Comparison of ENCODE assay signal across 19 mouse cellular contexts in the genomic region with DNA sequence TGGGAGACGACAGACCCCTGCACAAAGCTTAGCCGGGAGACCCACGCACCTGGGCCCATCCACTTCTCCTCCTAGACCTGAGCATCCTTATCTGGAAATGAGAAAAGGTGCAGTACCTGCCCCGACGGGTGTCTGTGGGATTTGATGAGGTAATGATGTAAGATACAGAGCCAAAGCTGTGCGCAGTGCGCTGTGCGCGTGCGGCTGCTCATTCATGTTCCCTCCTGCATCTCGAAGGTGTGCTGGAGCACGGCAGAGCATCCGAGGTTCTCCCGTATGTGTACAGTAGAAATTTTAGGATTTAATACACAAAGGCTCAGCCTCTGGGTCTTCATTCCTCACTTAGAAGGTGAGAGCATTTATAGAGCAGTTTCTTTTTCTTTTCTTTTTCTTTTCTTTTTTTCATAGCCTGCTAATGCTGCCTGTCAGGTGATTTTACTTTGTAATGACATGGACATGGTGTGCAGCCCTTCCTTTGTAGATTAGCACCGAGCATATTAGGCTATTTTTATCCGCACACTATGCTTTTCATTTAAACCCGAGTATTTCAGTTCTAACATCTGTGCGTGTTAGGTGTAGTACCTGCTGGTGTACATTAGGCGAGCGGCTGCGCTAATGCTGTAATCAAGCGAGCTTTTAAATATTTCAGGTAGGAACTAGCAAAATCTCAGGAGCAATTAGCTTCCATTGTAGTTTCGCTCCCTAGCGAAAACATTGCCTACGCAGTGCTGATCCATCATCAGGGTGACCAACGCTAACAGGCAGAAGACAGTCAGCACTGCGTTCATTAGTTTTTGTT.
DNase-seq lines count a peak whose midpoint lies in the region; ATAC-seq lines count a peak whose summit lies in the region.
"Had no signal": no experiment of that assay in that cellular context is flagged by ENCODE, and none has a peak within 500 bp of the region (broad histone marks: within the 10 kb centered on the region; RNA-seq: fewer than 3 reads in every experiment).

No protein-coding gene starts in this region.

- no peaks in the 10 kb centered on the region for H3K36me3 ChIP-seq in midbrain, embryonic 13.5 days
- no peaks in the 10 kb centered on the region for H3K36me3 ChIP-seq in midbrain, embryonic 10.5 days
- H3K36me3 ChIP-seq in forebrain, embryonic 14.5 days (ENCODE audit: control insufficient read depth, insufficient read depth, low read length), result no peaks in the 10 kb centered on the region
- no peaks in the 10 kb centered on the region for H3K36me3 ChIP-seq in hindbrain, embryonic 16.5 days (ENCODE audit: control insufficient read depth, insufficient read depth, low read length)

- no peaks in the 10 kb centered on the region for H3K9me3 ChIP-seq in midbrain, embryonic 13.5 days
- H3K9me3 ChIP-seq in midbrain, embryonic 10.5 days (replicated peaks), result no peaks in the 10 kb centered on the region
- no peaks in the 10 kb centered on the region for H3K9me3 ChIP-seq in forebrain, embryonic 14.5 days (replicated peaks; ENCODE audit: control insufficient read depth, low read length)
- H3K9me3 ChIP-seq in hindbrain, embryonic 16.5 days (ENCODE audit: control insufficient read depth, low read length), result no peaks in the 10 kb centered on the region

- no peak for DNase-seq in midbrain, embryonic 10.5 days (ENCODE audit: low spot score)
- DNase-seq in forebrain, embryonic 14.5 days (ENCODE audit: low spot score), result no peak
- no peak for DNase-seq in thymus, postnatal 25 days
- no peak for DNase-seq in spleen, postnatal 10 days (ENCODE audit: low spot score in 2 of 2)
- no peak for DNase-seq in heart, postnatal 4 days
- DNase-seq: cerebellum, adult 18-20 months; embryo, embryonic 11 days; heart, adult 18-20 months; kidney, postnatal 4 days; layer of hippocampus, postnatal 36 days; left cerebral cortex, postnatal 4 days; lung, postnatal 14 days; right cerebral cortex, postnatal 14 days had no signal

- ATAC-seq in midbrain, embryonic 13.5 days, result 0 out of 2 replicates have a peak, but pooled peaks have one; percentile 21
- no peak for ATAC-seq in forebrain, embryonic 14.5 days
- ATAC-seq in hindbrain, embryonic 16.5 days, result peak; percentile 26; the same call in 1 of the 2 replicates
- no peak for ATAC-seq in monocyte, adult 5-6 weeks (replicated peaks; ENCODE audit: insufficient number of reproducible peaks, low FRiP score, low TSS enrichment, poor library complexity, severe bottlenecking)
- ATAC-seq: intestine, embryonic 16.5 days had no signal

- H3K27ac ChIP-seq in midbrain, embryonic 13.5 days, result peak overlapping the region; percentile 21; the same call in 1 of the 2 replicates
- no peak overlapping the region for H3K27ac ChIP-seq in midbrain, embryonic 10.5 days (replicated peaks)
- H3K27ac ChIP-seq in forebrain, embryonic 14.5 days (ENCODE audit: low read depth, low read length), result 0 out of 2 replicates have a peak overlapping the region, but pooled peaks have one; percentile 3
- H3K27ac ChIP-seq in hindbrain, embryonic 16.5 days (ENCODE audit: low read depth, low read length), result peak overlapping the region; percentile 63
- H3K27ac ChIP-seq: liver, embryonic 14.5 days had no signal

- H3K4me3 ChIP-seq in midbrain, embryonic 13.5 days (replicated peaks), result no peak overlapping the region
- no peak overlapping the region for H3K4me3 ChIP-seq in midbrain, embryonic 10.5 days
- H3K4me3 ChIP-seq in forebrain, embryonic 14.5 days (ENCODE audit: low read depth, low read length), result no peak overlapping the region
- no peak overlapping the region for H3K4me3 ChIP-seq in hindbrain, embryonic 16.5 days (ENCODE audit: low read length)
- H3K4me3 ChIP-seq: erythroblast, embryonic 14.5 days had no signal

- no peak overlapping the region for H3K9ac ChIP-seq in midbrain, embryonic 13.5 days (replicated peaks)
- H3K9ac ChIP-seq in forebrain, embryonic 14.5 days (ENCODE audit: low read length), result no peak overlapping the region
- H3K9ac ChIP-seq in hindbrain, embryonic 16.5 days (ENCODE audit: low read depth, low read length), result peak overlapping the region; percentile 29; the same call in 1 of the 2 replicates
- H3K9ac ChIP-seq: liver, embryonic 14.5 days had no signal

- 86% methylated on average over 27 of the region's 27 CpGs for WGBS in midbrain, embryonic 13.5 days
- 92% methylated on average over 27 of the region's 27 CpGs for WGBS in midbrain, embryonic 10.5 days
- WGBS in forebrain, embryonic 14.5 days, result 87% methylated on average over 27 of the region's 27 CpGs
- 66% methylated on average over 27 of the region's 27 CpGs for WGBS in hindbrain, embryonic 16.5 days

- H3K4me1 ChIP-seq in midbrain, embryonic 13.5 days (replicated peaks), result peaks cover 63% of the 10 kb centered on the region
- peaks cover 21% of the 10 kb centered on the region for H3K4me1 ChIP-seq in midbrain, embryonic 10.5 days
- peaks cover 47% of the 10 kb centered on the region for H3K4me1 ChIP-seq in forebrain, embryonic 14.5 days (ENCODE audit: control insufficient read depth, insufficient read depth, low read length)
- peaks cover 35% of the 10 kb centered on the region for H3K4me1 ChIP-seq in hindbrain, embryonic 16.5 days (ENCODE audit: control insufficient read depth, insufficient read depth, low read depth, low read length)

- H3K27me3 ChIP-seq in midbrain, embryonic 13.5 days, result no peaks in the 10 kb centered on the region
- no peaks in the 10 kb centered on the region for H3K27me3 ChIP-seq in midbrain, embryonic 10.5 days (ENCODE audit: low read depth, poor library complexity, severe bottlenecking)
- H3K27me3 ChIP-seq in forebrain, embryonic 14.5 days (replicated peaks; ENCODE audit: control insufficient read depth, insufficient read depth, low read length), result no peaks in the 10 kb centered on the region
- H3K27me3 ChIP-seq in hindbrain, embryonic 16.5 days (replicated peaks; ENCODE audit: control insufficient read depth, insufficient read depth, low read length), result no peaks in the 10 kb centered on the region

- no peak overlapping the region for H3K4me2 ChIP-seq in midbrain, embryonic 13.5 days (replicated peaks)
- no peak overlapping the region for H3K4me2 ChIP-seq in forebrain, embryonic 14.5 days (ENCODE audit: low read length)
- peak overlapping the region; percentile 11 for H3K4me2 ChIP-seq in hindbrain, embryonic 16.5 days (ENCODE audit: low read length)

Comparison
In these comparisons a context has a peak if more than half of its experiments do, and no peak if none do; other contexts are left out.
1. ATAC-seq: peak in midbrain, embryonic 13.5 days (single experiment) and hindbrain, embryonic 16.5 days (single experiment); none in forebrain, embryonic 14.5 days (single experiment) and monocyte, adult 5-6 weeks (single experiment).